Mouse (Mus musculus) midbrain, embryonic 11.5 days (tissue): ENCODE measurements at regions not wholly inside any gene's neighbourhood (a gene's known extent, or its start where the extent isn't known, plus 50 kb on each side); places are given as distances from the start of the nearest gene placed in this dataset.
"Not testable (repeated sequence)": the region's sequence is repeated elsewhere in the genome, so short reads cannot be mapped to it uniquely, and the experiment has no call there.

Experiments used
- ATAC-seq: fragments of 200-750 bp; cut with Nextera tagmentation; 2 replicates; pipeline ENCODE4 v1.8.0; 2017; ENCODE audit warnings: moderate TSS enrichment, moderate library complexity; ENCODE audit not compliant: low FRiP score
- DNase-seq: peaks from one replicate; pipeline ENCODE4 v3.0.0; 2015; ENCODE audit warnings: low spot score; ENCODE audit errors: missing footprints
- H3K27ac ChIP-seq: fragments of 300-500 bp; sonication (generic); 2 replicates; pipeline ENCODE4 v1.5.1; 2014; ENCODE audit warnings: low read depth, low read length
- H3K27me3 ChIP-seq: fragments of 300-500 bp; sonication (generic); 2 replicates; pipeline ENCODE4 v1.6.1; 2014; ENCODE audit warnings: mild to moderate bottlenecking, low read length, moderate library complexity, mixed read lengths; ENCODE audit not compliant: control insufficient read depth, insufficient read depth
- H3K36me3 ChIP-seq: fragments of 300-500 bp; sonication (generic); 2 replicates; pipeline ENCODE4 v1.6.1; 2014; ENCODE audit warnings: mild to moderate bottlenecking, low read length, moderate library complexity, mixed read lengths; ENCODE audit not compliant: control insufficient read depth, insufficient read depth
- H3K4me1 ChIP-seq: fragments of 300-500 bp; sonication (generic); 2 replicates; pipeline ENCODE4 v1.6.1; 2014; ENCODE audit warnings: low read length; ENCODE audit not compliant: control insufficient read depth, insufficient read depth
- H3K4me2 ChIP-seq: fragments of 300-500 bp; sonication (generic); 2 replicates; pipeline ENCODE4 v1.6.1; 2014; ENCODE audit warnings: mild to moderate bottlenecking, moderate library complexity
- H3K4me3 ChIP-seq: fragments of 300-500 bp; sonication (generic); 2 replicates; pipeline ENCODE4 v1.5.1; 2014; ENCODE audit warnings: low read depth, low read length
- H3K9ac ChIP-seq: fragments of 300-500 bp; sonication (generic); 2 replicates; pipeline ENCODE4 v1.6.1; 2014; ENCODE audit warnings: low read length
- H3K9me3 ChIP-seq: fragments of 300-500 bp; sonication (generic); 2 replicates; pipeline ENCODE4 v1.6.1; 2016; ENCODE audit warnings: low read length; ENCODE audit not compliant: control insufficient read depth
- WGBS: fragments of 180-500 bp; shearing (Covaris S2); extraction: QIAGEN DNeasy Blood & Tissue Kit; methylation state at CpG from one replicate; pipeline ENCODE4 v1.1.7; 2014; 5-methylcytosine and 5-hydroxymethylcytosine counted together

GRCm38 (mm10) chr2:117461541-117462290 lies 118.9 kb upstream of the Rasgrp1 start:
- H3K27me3 ChIP-seq, result no peaks in the 10 kb centered on the region
- no peaks in the 10 kb centered on the region for H3K36me3 ChIP-seq
- H3K4me1 ChIP-seq, result peaks cover 3% of the 10 kb centered on the region
- no peak overlapping the region for H3K9ac ChIP-seq
- DNase-seq (no peak), ATAC-seq (no peak)
- no peak overlapping the region for H3K4me2 ChIP-seq
- no peaks in the 10 kb centered on the region for H3K9me3 ChIP-seq
- H3K4me3 ChIP-seq, result no peak overlapping the region
- WGBS, result 83% methylated on average over 4 of the region's 4 CpGs
- no peak overlapping the region for H3K27ac ChIP-seq

DNA sequence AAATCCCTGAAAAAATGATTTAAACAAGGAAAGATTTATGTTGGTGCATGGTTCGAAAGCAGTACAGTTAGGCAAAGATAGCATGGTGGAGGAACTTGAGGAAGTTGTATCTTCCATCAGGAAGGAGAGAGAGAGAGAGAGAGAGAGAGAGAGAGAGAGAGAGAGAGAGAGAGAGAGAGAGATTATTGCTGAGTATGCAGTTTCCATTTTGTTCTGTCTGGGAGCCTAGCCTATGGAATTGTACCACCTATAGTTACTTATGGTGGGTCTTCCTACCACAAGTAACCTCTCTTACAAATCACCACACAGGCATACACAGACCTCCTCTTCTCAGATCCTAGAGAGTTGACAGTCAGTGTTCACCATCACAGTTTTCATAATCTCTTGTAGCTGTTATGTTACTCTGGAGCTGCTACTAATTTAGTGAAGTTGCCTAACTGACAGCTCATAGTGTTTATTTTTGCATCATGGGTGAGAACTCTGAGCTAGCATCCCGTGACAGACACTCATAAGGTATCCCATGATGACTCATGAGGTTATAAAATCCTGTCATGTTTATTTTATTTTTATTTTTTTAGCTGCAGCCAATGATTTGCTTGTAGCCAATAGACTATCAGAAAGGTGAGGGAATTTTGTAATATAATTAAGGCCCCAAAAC lies 132.2 kb upstream of the Rasgrp1 start:
- Histone ChIP-seq H3K9me3 (no peaks in the 10 kb centered on the region), H3K4me1 (no peaks in the 10 kb centered on the region), H3K9ac (no peak overlapping the region), H3K27ac (no peak overlapping the region), H3K27me3 (no peaks in the 10 kb centered on the region), H3K36me3 (no peaks in the 10 kb centered on the region), H3K4me2 (no peak overlapping the region), H3K4me3 (no peak overlapping the region)
- WGBS, result 83% methylated on average over 2 of the region's 2 CpGs
- ATAC-seq (no peak), DNase-seq (no peak)

GRCm38 (mm10) chr2:117475561-117475960 lies 132.8 kb upstream of the Rasgrp1 start:
- no peak overlapping the region for H3K4me2 ChIP-seq
- H3K27me3 ChIP-seq, result no peaks in the 10 kb centered on the region
- no peak overlapping the region for H3K27ac ChIP-seq
- no peaks in the 10 kb centered on the region for H3K36me3 ChIP-seq
- 47% methylated on average over 3 of the region's 3 CpGs for WGBS
- DNase-seq (no peak), ATAC-seq (no peak)
- H3K4me3 ChIP-seq, result no peak overlapping the region
- H3K4me1 ChIP-seq, result no peaks in the 10 kb centered on the region
- H3K9ac ChIP-seq, result no peak overlapping the region
- H3K9me3 ChIP-seq, result no peaks in the 10 kb centered on the region

GRCm38 (mm10) chr2:117477503-117477902 lies 134.7 kb upstream of the Rasgrp1 start:
- not testable (repeated sequence) for ATAC-seq

GRCm38 (mm10) chr2:117479244-117480009 lies 136.6 kb upstream of the Rasgrp1 start:
- not testable (repeated sequence) for H3K9me3 ChIP-seq, H3K36me3 ChIP-seq, H3K9ac ChIP-seq, H3K4me3 ChIP-seq, DNase-seq, H3K4me2 ChIP-seq, H3K27me3 ChIP-seq, H3K4me1 ChIP-seq, ATAC-seq, H3K27ac ChIP-seq
- 88% methylated on average over 15 of the region's 16 CpGs for WGBS

More at GRCm38 (mm10) chr2:117477503-117477902, 134.7 kb upstream of the Rasgrp1 start:
- H3K4me3 ChIP-seq, H3K4me2 ChIP-seq, H3K27me3 ChIP-seq, DNase-seq, H3K36me3 ChIP-seq, H3K9ac ChIP-seq, H3K9me3 ChIP-seq, H3K4me1 ChIP-seq, H3K27ac ChIP-seq: not testable (repeated sequence)
- 92% methylated on average over 11 of the region's 11 CpGs for WGBS

DNA sequence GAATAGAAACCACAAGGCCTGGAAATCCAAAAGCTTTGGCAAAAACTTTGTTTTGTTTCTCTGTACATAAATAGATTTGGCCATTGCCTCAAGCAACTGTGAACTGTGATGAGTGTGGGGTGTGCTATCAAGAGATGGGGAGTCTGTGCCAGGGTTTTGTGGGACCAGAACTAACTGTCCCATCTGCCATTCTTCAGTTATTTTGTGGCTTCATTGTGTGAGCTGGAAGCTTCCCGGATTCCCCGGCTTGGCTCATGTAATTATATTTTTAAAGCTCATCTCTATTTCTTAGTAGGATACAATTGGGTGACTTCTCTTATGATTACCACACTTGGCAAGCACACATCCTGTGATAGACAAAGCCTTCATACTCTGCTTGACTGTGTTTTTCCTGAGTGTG lies 143.6 kb upstream of the Rasgrp1 start:
- H3K9me3 ChIP-seq, result no peaks in the 10 kb centered on the region
- WGBS, result 96% methylated on average over 2 of the region's 2 CpGs

DNA sequence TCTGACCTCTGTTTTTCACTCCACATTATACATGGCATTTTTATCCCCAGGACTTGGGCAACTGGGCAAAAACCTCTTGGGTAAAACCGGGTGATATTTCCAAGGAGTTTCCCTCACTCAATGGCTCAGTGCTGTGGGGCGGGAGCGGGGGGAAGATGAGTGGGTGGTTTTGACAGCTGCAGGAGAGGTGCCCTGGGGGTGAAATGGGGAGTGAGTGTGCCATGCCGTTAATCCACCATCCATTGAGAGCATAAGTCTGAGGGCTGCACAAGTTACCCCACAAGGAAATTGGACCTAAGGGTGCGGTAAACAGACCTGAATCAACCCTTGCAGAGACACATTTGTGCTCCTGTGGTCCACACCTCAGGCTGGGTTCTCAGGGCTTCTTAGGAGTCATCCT lies 155.8 kb upstream of the Rasgrp1 start:
- no peaks in the 10 kb centered on the region for H3K4me1 ChIP-seq
- H3K4me2 ChIP-seq, result no peak overlapping the region
- H3K27me3 ChIP-seq, result no peaks in the 10 kb centered on the region
- WGBS, result 96% methylated on average over 5 of the region's 5 CpGs
- no peak overlapping the region for H3K9ac ChIP-seq
- ATAC-seq (no peak), DNase-seq (peak; percentile 23)
- no peak overlapping the region for H3K27ac ChIP-seq
- H3K9me3 ChIP-seq, result no peaks in the 10 kb centered on the region
- no peaks in the 10 kb centered on the region for H3K36me3 ChIP-seq
- no peak overlapping the region for H3K4me3 ChIP-seq

More for the DNA sequence above, 143.6 kb upstream of the Rasgrp1 start:
- no peak for ATAC-seq
- H3K4me3 ChIP-seq, result no peak overlapping the region
- H3K9ac ChIP-seq, result no peak overlapping the region
- H3K4me2 ChIP-seq, result no peak overlapping the region
- no peak overlapping the region for H3K27ac ChIP-seq
- H3K27me3 ChIP-seq, result no peaks in the 10 kb centered on the region
- H3K4me1 ChIP-seq, result no peaks in the 10 kb centered on the region
- DNase-seq, result no peak
- no peaks in the 10 kb centered on the region for H3K36me3 ChIP-seq

DNA sequence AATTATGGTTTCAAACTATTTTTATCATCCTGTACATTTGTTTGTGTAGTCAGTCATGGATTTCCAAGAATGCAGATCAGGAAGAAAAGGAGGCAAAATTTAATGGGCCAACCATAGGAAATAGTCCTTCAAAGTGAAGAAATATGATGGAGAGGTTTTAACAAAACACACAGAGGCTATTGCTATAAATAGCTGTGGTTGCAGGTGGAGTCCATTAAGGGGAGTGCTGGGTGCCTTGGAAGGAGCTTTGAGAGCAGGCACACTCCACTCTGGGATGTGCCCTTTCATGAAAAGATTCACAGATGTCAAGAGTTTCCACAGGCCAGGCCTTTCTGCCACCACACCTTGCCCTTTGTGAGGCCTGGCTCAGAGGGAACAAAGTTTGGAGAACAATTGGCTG lies 159.8 kb upstream of the Rasgrp1 start:
- H3K4me3 ChIP-seq, result no peak overlapping the region
- H3K27ac ChIP-seq, result no peak overlapping the region
- H3K4me1 ChIP-seq, result no peaks in the 10 kb centered on the region
- H3K36me3 ChIP-seq, result no peaks in the 10 kb centered on the region
- H3K4me2 ChIP-seq, result no peak overlapping the region
- H3K9me3 ChIP-seq, result no peaks in the 10 kb centered on the region
- DNase-seq, result no peak
- H3K9ac ChIP-seq, result no peak overlapping the region
- no peaks in the 10 kb centered on the region for H3K27me3 ChIP-seq
- no peak for ATAC-seq

DNA sequence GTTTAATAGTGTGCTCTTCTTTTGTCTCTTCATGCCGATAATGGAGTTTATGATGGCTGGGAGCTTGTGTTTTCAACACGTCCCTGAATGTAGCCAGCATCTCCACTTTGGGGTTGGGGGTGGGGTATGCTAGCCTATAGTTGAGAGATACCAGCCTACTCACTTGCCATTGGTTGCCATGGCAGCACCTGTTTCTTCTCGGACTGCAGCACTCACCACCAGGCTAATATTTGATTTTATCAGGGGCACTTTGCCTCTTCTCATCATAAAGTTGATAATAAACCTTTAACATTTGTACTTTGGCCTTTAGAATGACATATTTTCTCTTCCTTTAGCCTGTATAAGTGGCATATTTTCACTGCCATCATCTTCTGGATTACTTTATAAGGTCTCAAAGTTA lies 168.9 kb upstream of the Rasgrp1 start:
- Histone ChIP-seq H3K9ac (no peak overlapping the region), H3K36me3 (no peaks in the 10 kb centered on the region), H3K9me3 (no peaks in the 10 kb centered on the region), H3K27ac (no peak overlapping the region), H3K27me3 (no peaks in the 10 kb centered on the region), H3K4me3 (no peak overlapping the region), H3K4me2 (no peak overlapping the region), H3K4me1 (no peaks in the 10 kb centered on the region)
- ATAC-seq, result no peak
- 69% methylated on average over 3 of the region's 3 CpGs for whole genome bisulfite sequencing
- no peak for DNase-seq
